In genomic region chr8:120167136-120167535, GRCm38 (mm10) we compare ENCODE assay signal across 15 mouse cellular contexts. TPM values are rescaled to one million over a fixed set of nuclear protein-coding genes. Genes with fewer than 3 reads are reported as not detected.
"Had no signal": no experiment of that assay in that cellular context is flagged by ENCODE, and none has a peak within 500 bp of the region (broad histone marks: within the 10 kb centered on the region; RNA-seq: fewer than 3 reads in every experiment).

No protein-coding gene starts in this region.

- H3K27me3 ChIP-seq: stomach, embryonic 15.5 days had no signal

- H3K4me3 ChIP-seq: left cerebral cortex, adult 2 months; limb, embryonic 12.5 days; liver, embryonic 13.5 days; lung, embryonic 15.5 days; megakaryocyte, embryonic 14.5 days; neural tube, embryonic 13.5 days; stomach, embryonic 15.5 days had no signal

- H3K9ac ChIP-seq: limb, embryonic 12.5 days; liver, embryonic 13.5 days; liver, postnatal 0 days; lung, embryonic 15.5 days; stomach, embryonic 15.5 days had no signal

- H3K27ac ChIP-seq: left cerebral cortex, adult 2 months; limb, embryonic 12.5 days; liver, embryonic 13.5 days; lung, embryonic 15.5 days; macrophage; neural tube, embryonic 13.5 days; stomach, embryonic 15.5 days had no signal

- H3K4me1 ChIP-seq: liver, embryonic 13.5 days; stomach, embryonic 15.5 days had no signal

- DNase-seq: liver; liver, embryonic 13.5 days; liver, postnatal 0 days; lung, postnatal 14 days; spleen, adult 18-20 months; thymus, adult 2 months; thymus, postnatal 25 days had no signal

- H3K36me3 ChIP-seq: limb, embryonic 12.5 days; liver, embryonic 13.5 days; lung, embryonic 15.5 days; neural tube, embryonic 13.5 days; stomach, embryonic 15.5 days had no signal

RNA-seq across cellular contexts. Expression of gene Fam92b, which starts 10.1 kb away (rescaled TPM):
- polyA plus RNA-seq: limb, embryonic 12.5 days; liver, embryonic 13.5 days; liver, postnatal 0 days; macrophage; urinary bladder, adult 2 months had no signal
